Mouse (Mus musculus): ENCODE measurements around the gene Plxna4. TPM values are rescaled to one million over a fixed set of nuclear protein-coding genes. Genes with fewer than 3 reads are reported as not detected.

The Plxna4 gene
- total RNA-seq, 1 experiment from 2014 or later, result 5.0 TPM

DNA sequence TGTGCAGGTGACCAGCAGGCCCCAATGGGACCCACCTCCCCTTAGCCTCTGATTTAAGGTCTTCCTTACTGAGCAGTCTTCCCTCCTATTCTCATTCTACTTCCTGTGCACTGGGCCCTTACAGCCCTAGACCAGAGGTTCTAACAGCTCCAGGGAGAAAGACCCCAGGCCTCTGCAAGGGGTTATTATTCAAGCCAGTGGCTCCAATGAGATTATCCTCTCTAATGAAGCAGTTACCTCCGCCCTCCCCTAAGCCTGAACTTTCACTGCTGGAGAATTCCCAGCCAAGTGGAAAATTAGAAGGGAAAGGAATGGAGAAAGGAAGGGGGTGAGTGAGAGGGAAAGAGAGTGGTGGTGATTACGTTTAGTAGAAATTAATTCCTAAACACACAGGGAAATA lies 345.0 kb downstream of the Plxna4 start:
- DNase-seq, result no peak

DNA sequence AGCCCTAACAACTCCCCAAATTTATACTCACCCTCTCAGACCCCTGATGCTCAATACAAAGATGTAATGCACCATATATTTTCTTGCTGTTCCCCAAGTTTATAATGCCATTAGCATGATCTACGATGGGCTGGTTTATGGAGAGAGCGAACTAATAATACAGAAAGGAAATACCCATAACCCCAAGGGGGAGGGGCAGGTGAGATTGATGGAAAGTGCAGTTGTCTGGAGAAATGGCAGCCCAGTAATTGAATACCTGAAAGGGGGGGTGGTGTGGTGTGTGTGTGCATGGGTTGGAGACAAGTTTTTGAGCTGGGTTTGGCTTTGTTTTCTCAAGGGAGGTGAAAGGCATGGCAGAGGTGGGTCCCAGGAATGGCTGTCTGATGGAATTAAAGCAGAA lies 356.6 kb downstream of the Plxna4 start:
- DNase-seq, result no peak

- no peak for DNase-seq
These were observed 361.4 kb downstream of the Plxna4 start for GRCm38 (mm10) chr6:32226636-32227035.

- DNase-seq, result no peak
These were observed 363.8 kb downstream of the Plxna4 start for GRCm38 (mm10) chr6:32224007-32224703.

DNA sequence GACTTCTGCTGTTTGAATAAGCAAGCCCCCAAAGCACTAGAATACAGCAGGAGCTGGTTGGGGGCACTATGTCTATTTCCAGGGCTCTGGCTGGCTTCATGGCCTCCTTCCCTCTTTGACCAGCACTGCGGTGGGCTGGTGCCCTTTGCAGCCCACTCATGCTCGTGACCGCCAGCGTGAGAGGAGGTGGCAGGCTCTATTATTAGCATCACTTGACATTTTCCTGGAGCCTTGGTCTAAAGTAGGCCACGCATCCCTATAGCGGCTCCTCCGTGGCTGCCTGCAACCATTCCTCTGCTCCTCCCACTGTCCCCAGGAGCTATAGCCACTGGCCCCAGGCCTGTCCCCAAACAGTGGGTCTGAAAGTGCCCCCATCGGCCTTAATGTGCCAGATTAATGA lies 367.2 kb downstream of the Plxna4 start:
- DNase-seq, result no peak

DNA sequence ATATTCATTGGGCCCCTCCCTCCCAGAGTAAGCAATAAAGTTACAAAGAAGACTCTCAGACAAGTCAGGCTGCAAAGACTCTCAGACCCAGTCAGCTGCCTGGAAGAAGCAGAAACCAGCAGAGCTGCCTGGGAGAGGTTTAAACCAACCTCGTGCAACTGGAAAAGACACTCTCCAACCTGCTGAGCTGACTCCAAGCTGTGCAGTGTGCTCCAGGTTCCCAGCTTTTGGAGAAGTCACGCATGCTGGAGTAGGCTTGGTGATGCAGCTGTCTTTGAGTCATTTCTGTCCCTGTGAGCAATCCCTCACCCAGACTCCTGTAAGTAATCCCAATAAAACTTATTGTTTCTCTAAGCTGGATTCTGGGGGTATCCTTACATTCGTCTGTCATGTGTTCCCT lies 369.4 kb downstream of the Plxna4 start:
- DNase-seq, result no peak

- DNase-seq, result no peak
These were observed 375.6 kb downstream of the Plxna4 start for GRCm38 (mm10) chr6:32212439-32212838.

DNA sequence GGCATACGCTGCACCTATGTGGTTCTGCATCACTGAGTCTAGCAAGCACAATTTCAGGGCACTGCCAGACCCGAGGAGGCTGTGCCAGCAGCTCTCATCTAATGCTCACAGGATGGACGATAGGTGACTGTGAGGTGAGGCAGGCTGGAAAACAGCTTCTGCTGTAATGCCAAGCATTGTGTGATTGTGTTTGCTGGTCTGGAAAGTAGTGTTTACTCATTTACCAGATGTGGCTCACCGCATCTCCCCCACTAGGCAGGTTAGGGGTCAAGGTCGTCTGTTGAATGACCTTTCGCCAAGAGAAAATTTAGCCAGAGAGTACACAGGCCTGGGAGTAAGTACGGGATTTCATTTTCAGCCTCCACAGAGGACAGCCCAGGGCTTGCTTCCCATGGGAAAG lies 377.9 kb downstream of the Plxna4 start:
- DNase-seq, result no peak

GRCm38 (mm10) chr6:32208951-32209350 lies 379.0 kb downstream of the Plxna4 start:
- no peak for DNase-seq

DNA sequence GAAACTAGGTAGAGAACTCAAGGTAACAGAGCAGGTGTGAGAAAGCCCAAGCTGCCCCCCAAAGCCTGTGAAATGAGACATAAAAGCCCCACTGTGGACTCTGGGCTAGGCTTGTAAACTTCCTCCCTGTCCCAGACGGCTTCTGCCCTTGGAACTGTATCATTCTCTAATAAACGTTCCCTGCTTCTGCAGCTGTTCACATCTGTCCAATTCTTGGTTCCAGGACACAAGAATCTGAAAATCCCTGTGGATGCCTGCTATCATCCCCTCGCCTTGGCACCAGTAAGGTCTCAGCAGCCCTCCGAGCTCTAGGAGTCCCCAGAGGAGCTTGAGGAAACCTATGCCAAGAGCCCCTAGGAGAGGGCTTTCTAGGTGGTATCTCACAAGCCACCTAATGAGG lies 383.7 kb downstream of the Plxna4 start:
- no peak for DNase-seq

DNA sequence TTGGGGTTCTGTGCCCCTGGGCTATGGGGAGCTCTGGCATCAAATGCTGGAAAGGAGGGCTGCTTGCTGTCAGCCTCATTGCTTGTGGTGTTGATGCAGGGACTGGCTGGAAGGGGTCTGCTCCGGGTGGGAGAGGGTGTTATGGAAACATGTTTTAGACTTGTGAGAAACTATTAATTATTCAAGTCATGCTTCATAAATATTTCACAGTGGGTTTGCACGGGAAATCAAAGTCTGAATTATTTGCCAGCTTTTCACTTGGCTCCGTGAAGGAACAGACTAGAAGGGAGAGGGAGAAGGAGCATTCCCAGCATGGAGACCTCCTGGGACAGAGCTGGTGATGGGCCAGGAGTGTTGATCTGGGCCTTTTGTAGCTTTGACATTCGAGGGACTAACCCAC lies 384.6 kb downstream of the Plxna4 start:
- no peak for DNase-seq

GRCm38 (mm10) chr6:32202664-32203192 lies 385.3 kb downstream of the Plxna4 start:
- DNase-seq, result no peak

DNA sequence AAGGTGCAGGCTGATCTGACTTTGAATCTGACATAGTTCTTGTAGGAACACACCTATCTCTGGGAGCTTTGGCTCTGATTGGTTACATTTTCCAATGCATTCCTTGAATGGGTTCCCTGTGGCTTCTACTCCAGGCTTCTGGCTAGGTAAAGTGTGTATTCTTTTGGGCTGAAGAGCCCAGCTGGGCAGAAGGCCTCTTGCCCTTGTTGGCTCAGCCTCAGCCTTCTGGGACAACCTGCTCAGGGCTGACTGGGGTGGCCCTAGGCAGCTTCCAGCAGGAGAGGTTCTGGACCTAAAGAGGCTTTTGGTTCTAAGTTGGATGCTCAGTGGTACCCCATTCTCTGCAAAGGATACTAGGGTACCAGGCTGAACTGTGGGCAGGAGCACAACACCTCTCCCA lies 386.5 kb downstream of the Plxna4 start:
- DNase-seq, result no peak

GRCm38 (mm10) chr6:32199616-32200015 lies 388.4 kb downstream of the Plxna4 start:
- DNase-seq, result no peak

DNA sequence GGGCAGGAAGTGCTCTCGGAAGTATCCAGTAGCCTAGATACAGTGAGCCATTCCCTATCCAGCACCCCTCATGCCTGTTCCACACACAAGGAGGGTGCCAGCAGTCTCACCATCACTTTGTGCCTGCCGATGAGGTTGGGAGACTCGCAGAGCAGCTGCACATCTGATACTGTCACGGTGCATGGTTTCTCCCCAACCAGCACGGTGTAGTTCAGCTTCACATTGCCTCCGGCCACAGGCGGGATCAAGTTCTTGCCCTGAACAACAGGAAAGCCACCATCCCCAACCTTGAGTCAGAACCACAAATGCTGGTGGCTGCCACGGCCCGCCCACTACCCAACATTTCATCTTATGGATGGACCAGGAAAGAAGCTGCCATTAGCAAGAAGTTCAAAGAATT lies 391.1 kb downstream of the Plxna4 start:
- DNase-seq, result no peak

DNA sequence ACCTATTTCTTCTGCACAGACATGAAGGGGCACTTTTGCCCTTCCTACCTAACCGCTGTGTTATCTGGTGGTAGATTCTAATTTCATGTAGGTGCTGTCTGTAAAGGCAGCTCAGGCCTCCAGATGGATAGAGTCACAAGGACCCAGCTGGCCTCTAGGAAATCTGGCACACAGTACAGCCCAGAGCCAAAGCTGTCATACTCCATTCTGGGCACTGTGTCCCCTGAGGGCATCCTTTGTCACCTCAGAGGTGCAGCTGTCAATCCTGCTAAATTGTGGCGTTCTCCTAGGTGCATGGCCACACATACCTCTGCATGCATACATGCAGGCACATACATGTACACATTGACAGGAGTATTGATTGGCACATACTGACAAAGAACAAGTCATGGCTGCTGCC lies 394.9 kb downstream of the Plxna4 start:
- DNase-seq, result no peak

GRCm38 (mm10) chr6:32184402-32184985 lies 403.5 kb downstream of the Plxna4 start:
- no peak for DNase-seq

DNA sequence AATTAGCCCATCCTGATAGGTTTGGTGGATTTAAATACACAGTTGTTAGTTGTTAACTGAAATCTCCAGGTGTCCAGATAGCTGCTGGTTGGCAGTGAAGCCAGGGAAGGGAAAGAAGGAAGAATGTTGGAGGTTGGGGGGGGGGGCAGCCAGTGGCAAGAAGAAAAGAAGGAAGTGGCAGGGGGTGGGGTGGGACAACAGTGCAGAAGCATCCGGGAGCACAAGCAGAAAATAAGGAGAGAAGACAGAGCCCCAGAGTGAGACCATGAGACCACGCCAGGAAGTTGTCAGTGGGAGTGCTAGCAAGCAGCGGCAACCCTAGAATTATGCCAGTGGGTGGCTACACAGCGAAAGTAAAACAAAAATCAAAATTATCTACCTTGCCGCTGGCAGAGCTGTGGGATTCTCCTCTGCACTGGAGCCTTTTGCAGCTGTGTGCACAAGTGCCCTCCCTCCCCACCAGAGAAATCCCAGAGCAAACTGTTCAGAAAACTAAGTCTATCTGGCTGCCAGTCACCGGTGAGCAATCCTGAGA lies 404.3 kb downstream of the Plxna4 start:
- DNase-seq, result no peak

GRCm38 (mm10) chr6:32180012-32180358 lies 408.0 kb downstream of the Plxna4 start:
- no peak for DNase-seq

DNA sequence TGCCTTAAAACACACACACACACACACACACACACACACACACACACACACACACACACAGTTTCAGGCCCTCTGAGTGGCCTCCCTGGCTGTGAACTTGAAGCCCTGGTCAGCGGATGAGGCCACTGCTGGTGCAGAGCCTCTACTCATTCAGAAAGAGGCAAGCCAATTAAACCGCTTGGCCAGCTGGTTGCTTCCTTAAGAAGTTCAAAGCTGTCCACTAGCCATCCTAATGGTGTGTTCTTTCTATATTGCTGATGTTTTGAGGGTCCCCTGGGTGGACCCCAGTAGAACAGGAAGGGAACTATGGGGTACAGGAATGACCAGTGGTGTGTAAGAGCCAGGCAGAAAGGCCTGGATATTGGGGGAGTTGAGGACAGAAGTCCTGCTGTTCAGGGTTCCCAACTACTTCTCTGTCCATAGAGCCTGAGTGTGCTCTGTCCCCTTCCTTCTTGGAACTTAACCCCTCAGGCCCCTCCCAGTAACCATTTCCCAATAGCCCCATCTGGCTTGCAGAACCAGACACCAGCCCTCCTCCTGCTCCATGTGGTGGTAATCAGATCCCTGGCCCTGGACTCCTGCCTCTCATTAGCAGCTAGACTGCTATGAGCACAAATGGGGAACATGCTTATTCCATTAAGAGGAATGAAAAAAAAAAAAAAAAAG lies 408.5 kb downstream of the Plxna4 start:
- DNase-seq, result no peak

DNA sequence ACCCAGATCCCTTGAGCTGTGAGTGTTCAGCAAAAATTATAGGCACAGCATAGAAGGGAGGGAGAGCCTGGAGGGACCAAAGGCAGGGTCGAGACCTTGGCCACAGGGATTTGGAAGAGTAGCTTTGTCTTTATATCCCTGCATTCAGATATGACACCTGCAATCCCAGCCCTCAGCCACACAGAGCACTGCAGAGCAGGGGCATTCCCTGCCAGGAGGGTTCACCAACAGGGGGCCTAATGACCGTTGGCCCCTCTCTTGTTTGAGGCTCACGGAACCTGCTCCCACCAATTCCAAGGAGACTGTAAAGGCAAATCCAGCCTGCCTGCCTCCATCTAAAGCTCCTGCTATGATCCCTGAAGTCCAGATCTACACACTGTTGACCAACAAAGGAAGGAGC lies 410.1 kb downstream of the Plxna4 start:
- no peak for DNase-seq

DNA sequence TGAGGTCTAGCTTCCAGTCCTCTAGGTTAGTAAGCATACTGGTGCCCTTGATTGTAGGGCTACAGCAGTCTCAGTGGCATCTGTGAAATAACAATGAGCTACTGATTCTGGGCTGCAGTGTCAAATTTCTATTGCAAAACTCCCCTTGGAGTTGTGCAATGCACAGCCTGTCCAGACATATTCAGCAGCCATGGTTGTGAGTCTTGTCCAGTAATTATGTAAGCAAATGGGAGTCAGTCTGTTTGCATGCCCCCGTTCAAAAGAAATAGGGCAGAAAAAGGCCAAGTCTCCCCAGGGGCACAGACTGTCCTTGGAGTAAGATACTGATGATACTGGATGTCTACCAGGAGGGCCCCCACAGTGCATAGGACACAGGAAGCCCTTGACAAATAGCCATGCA lies 420.3 kb downstream of the Plxna4 start:
- DNase-seq, result no peak

GRCm38 (mm10) chr6:32160370-32160769 lies 427.6 kb downstream of the Plxna4 start:
- no peak for DNase-seq

Measured in adrenal gland, postnatal 25 days (tissue).